23 mouse cellular contexts compared by ENCODE assay signal in the genomic region with DNA sequence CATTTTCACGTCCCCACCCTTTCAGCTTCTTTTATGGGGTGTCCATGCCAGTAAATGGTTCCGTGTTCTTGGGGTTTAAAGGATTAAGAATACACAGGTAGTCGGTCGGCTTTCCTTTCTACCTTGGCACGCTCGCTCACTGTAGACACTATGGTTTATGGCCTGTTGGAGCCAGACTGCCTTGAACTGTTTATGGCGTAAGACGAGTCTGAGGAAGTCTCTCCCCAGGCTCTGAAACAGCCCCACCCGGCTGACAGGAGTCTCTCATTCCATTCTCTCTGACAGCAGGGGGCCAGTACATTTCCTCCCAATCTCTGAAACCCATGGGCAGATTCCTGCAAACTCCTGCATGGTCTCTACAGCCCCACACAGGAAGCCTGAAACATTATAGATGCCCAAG.
A peak's percentile ranks its signal among the peaks of the same experiment; 100 is the strongest.
DNase-seq lines count a peak whose midpoint lies in the region; ATAC-seq and TF ChIP-seq lines count a peak whose summit lies in the region.
"Had no signal": no experiment of that assay in that cellular context is flagged by ENCODE, and none has a peak within 500 bp of the region (broad histone marks: within the 10 kb centered on the region; RNA-seq: fewer than 3 reads in every experiment).

No protein-coding gene starts in this region.

- DNase-seq in gastrocnemius, adult 2 months, result no peak
- no peak for DNase-seq in gastrocnemius, postnatal 25 days
- DNase-seq in lung, postnatal 0 days (ENCODE audit: low spot score), result no peak
- DNase-seq in lung, adult 2 months, result no peak
- DNase-seq in ZHBTc4 (ENCODE audit: low read depth, low spot score), result peak; percentile 85
- peak; percentile 52 for DNase-seq in lung, postnatal 36 days
- DNase-seq in cerebellum, postnatal 14 days, result no peak
- no peak for DNase-seq in adrenal gland, postnatal 10 days
- DNase-seq: adrenal gland, postnatal 14 days; B cell, adult 2 months; cerebellum, adult 11-12 months; cerebellum, adult 9-10 months; forebrain, postnatal 0 days; gastrocnemius, postnatal 36 days; heart, adult 18-20 months; heart, postnatal 36 days had no signal

- H3K36me3 ChIP-seq in lung, postnatal 0 days (ENCODE audit: insufficient read depth, low read length), result no peaks in the 10 kb centered on the region
- H3K36me3 ChIP-seq: embryonic facial prominence, embryonic 10.5 days; heart, embryonic 12.5 days had no signal

- WGBS in lung, postnatal 0 days, result 70% methylated on average over 9 of the region's 9 CpGs
- WGBS in lung, adult 2 months, result 49% methylated on average over 9 of the region's 9 CpGs

- ATAC-seq in lung, postnatal 0 days, result peak; percentile 26; the same call in 1 of the 2 replicates
- ATAC-seq: CD4-positive, CD25-positive, alpha-beta regulatory T cell, adult 4 months; forebrain, embryonic 13.5 days; forebrain, postnatal 0 days; hindbrain, embryonic 16.5 days; inflammation-experienced regulatory T-cells, adult 6 months; Patski had no signal

- no peaks in the 10 kb centered on the region for H3K27me3 ChIP-seq in lung, postnatal 0 days (replicated peaks; ENCODE audit: insufficient read depth, low read length)
- H3K27me3 ChIP-seq: forebrain, embryonic 13.5 days; heart, embryonic 12.5 days; Patski had no signal

- peak overlapping the region; percentile 12; the same call in 1 of the 2 replicates for H3K27ac ChIP-seq in gastrocnemius, adult 2 months
- H3K27ac ChIP-seq in lung, postnatal 0 days (ENCODE audit: low read length), result no peak overlapping the region
- H3K27ac ChIP-seq: embryonic facial prominence, embryonic 10.5 days; forebrain, embryonic 13.5 days had no signal

- no peak overlapping the region for H3K4me2 ChIP-seq in lung, postnatal 0 days (replicated peaks; ENCODE audit: low read depth, low read length)
- H3K4me2 ChIP-seq: forebrain, embryonic 13.5 days; heart, embryonic 12.5 days had no signal

- H3K9me3 ChIP-seq in lung, postnatal 0 days (ENCODE audit: low read length), result no peaks in the 10 kb centered on the region
- H3K9me3 ChIP-seq: embryonic facial prominence, embryonic 10.5 days; forebrain, embryonic 13.5 days had no signal

- no peak overlapping the region for H3K4me3 ChIP-seq in gastrocnemius, adult 2 months
- no peak overlapping the region for H3K4me3 ChIP-seq in lung, postnatal 0 days (ENCODE audit: low read depth, low read length)
- no peak overlapping the region for H3K4me3 ChIP-seq in lung, adult 2 months (replicated peaks; ENCODE audit: extremely low read depth, low read depth, low read length)
- H3K4me3 ChIP-seq: embryonic facial prominence, embryonic 10.5 days; forebrain, embryonic 13.5 days; heart, embryonic 12.5 days had no signal

- TF ChIP-seq EP300 in lung, postnatal 0 days (IDR thresholded peaks at IDR 0.05), result no peak

- intact Hi-C loops in gastrocnemius, adult 2 months (cut with DNase I), result no loop called here

- no peaks in the 10 kb centered on the region; the same call in 1 of the 2 replicates for H3K4me1 ChIP-seq in lung, postnatal 0 days (ENCODE audit: insufficient read depth, low read depth, low read length)
- H3K4me1 ChIP-seq in lung, adult 2 months (ENCODE audit: control insufficient read depth, insufficient read depth, low read length), result peaks cover 5% of the 10 kb centered on the region; the same call in 1 of the 2 replicates
- H3K4me1 ChIP-seq: forebrain, embryonic 13.5 days had no signal

- no peak for TF ChIP-seq CTCF in gastrocnemius, adult 2 months (IDR thresholded peaks at IDR 0.05)
- peak; percentile 30 for TF ChIP-seq CTCF in lung, postnatal 0 days (IDR thresholded peaks at IDR 0.05)
- no peak for TF ChIP-seq CTCF in lung, adult 2 months (IDR thresholded peaks at IDR 0.05; ENCODE audit: insufficient read depth, low read length)

- no peak overlapping the region for H3K9ac ChIP-seq in lung, postnatal 0 days (replicated peaks; ENCODE audit: low read depth)
- H3K9ac ChIP-seq: forebrain, embryonic 13.5 days; forebrain, postnatal 0 days; heart, embryonic 12.5 days had no signal

- no peak for TF ChIP-seq POLR2A in lung, adult 2 months (IDR thresholded peaks at IDR 0.05; ENCODE audit: borderline replicate concordance, extremely low read depth, low read depth, low read length)

Comparison
In these comparisons a context has a peak if more than half of its experiments do, and no peak if none do; other contexts are left out.
1. DNase-seq: peak in ZHBTc4 (single experiment) and lung, postnatal 36 days (single experiment); none in gastrocnemius, adult 2 months (single experiment), gastrocnemius, postnatal 25 days (single experiment), lung, postnatal 0 days (single experiment), lung, adult 2 months (single experiment), cerebellum, postnatal 14 days (0 of 2) and adrenal gland, postnatal 10 days (single experiment).